ENCODE assay signal across 8 mouse cellular contexts in genomic region chr7:19561765-19562642, GRCm38 (mm10). TPM values are rescaled to one million over a fixed set of nuclear protein-coding genes. Genes with fewer than 3 reads are reported as not detected.
DNase-seq lines count a peak whose midpoint lies in the region; ATAC-seq and TF ChIP-seq lines count a peak whose summit lies in the region.

No protein-coding gene starts in this region.

- WGBS in hindbrain, embryonic 12.5 days, result under 1% methylated on average over 102 of the region's 102 CpGs

- H3K4me2 ChIP-seq in hindbrain, embryonic 12.5 days (replicated peaks), result peak overlapping the region; percentile 99

- H3K4me3 ChIP-seq in hindbrain, embryonic 12.5 days, result peak overlapping the region; percentile 98

- peak; percentile 68 for DNase-seq in Patski (ENCODE audit: low read depth, low spot score)
- peak; percentile 97 for DNase-seq in cerebellum, postnatal 10 days
- peak; percentile 66 to 87 for DNase-seq in frontal cortex, postnatal 10 days (ENCODE audit: low spot score in 2 of 2)
- DNase-seq in layer of hippocampus, postnatal 14 days (ENCODE audit: low spot score in 2 of 2), result peak; percentile 91 to 94
- peak; percentile 94 for DNase-seq in lung, postnatal 10 days
- peak; percentile 87 for DNase-seq in ovary, postnatal 14 days (ENCODE audit: low spot score)
- DNase-seq in thymus, postnatal 10 days (ENCODE audit: low spot score in 2 of 2), result peak; percentile 79 to 93

- H3K27ac ChIP-seq in hindbrain, embryonic 12.5 days, result peak overlapping the region; percentile 95

- H3K4me1 ChIP-seq in hindbrain, embryonic 12.5 days, result peaks cover 43% of the 10 kb centered on the region

- peak overlapping the region; percentile 96 for H3K9ac ChIP-seq in hindbrain, embryonic 12.5 days

- in situ Hi-C loops in Patski (cut with MboI; ENCODE audit: low pct_unique_long_range_greater_than_20kb), result no loop called here

- peaks cover 25% of the 10 kb centered on the region for H3K36me3 ChIP-seq in hindbrain, embryonic 12.5 days

- POLR2A ChIA-PET in Patski (lab: Charles Lee), result interaction anchor here (0.6 to 2.6 kb wide), 5 partner anchors 9 to 550 kb away, joined by 3 to 10 read pairs (median 4); no protein-coding TSS in a partner anchor

- CTCF ChIA-PET in Patski (lab: Charles Lee), result interaction anchor here (0.8 to 1.7 kb wide), 5 partner anchors 9 to 139 kb away, joined by 3 to 5 read pairs (median 4); no protein-coding TSS in a partner anchor

- no peak for TF ChIP-seq CTCF in Patski (IDR thresholded peaks at IDR 0.05)

- ATAC-seq in Patski, result peak; percentile 48
- peak; percentile 87 for ATAC-seq in hindbrain, embryonic 12.5 days (ENCODE audit: low FRiP score)

- H3K9me3 ChIP-seq in hindbrain, embryonic 12.5 days (replicated peaks), result no peaks in the 10 kb centered on the region; the same call in 1 of the 2 replicates

- no peaks in the 10 kb centered on the region for H3K27me3 ChIP-seq in Patski
- H3K27me3 ChIP-seq in hindbrain, embryonic 12.5 days, result no peaks in the 10 kb centered on the region

RNA-seq across cellular contexts. Expression of gene Ppp1r37, which starts 0.9 kb away (rescaled TPM):
- 65.5 TPM for polyA plus RNA-seq in Patski (2021)
- 41.7 and 43.8 TPM in 2 replicates for polyA plus RNA-seq in hindbrain, embryonic 12.5 days (2016; fragmentation: Nextera tagmentation; extraction: Ambion mirVana)
- 10 to 100 TPM; 88.3 to 91.7 TPM for total RNA-seq in layer of hippocampus, postnatal 14 days (2021)

RNA-seq across cellular contexts. Expression of gene Zfp296, which starts 15.1 kb away (rescaled TPM):
- polyA plus RNA-seq in Patski (2021), result 0.23 TPM
- polyA plus RNA-seq in hindbrain, embryonic 12.5 days (2016; fragmentation: Nextera tagmentation; extraction: Ambion mirVana), result 0.30 TPM in 1 of 2 replicates, not detected in the other
- under 1 TPM in 1 of 2 experiments, not detected in 1; 0.53 TPM for total RNA-seq in layer of hippocampus, postnatal 14 days (2021)

RNA-seq across cellular contexts. Expression of gene Gemin7, which starts 15.4 kb away (rescaled TPM):
- polyA plus RNA-seq in Patski (2021), result 89.6 TPM
- polyA plus RNA-seq in hindbrain, embryonic 12.5 days (2016; fragmentation: Nextera tagmentation; extraction: Ambion mirVana), result 121 and 145 TPM in 2 replicates
- 10 to 100 TPM; 39.8 to 43.3 TPM for total RNA-seq in layer of hippocampus, postnatal 14 days (2021)

RNA-seq across cellular contexts. Expression of gene Clasrp, which starts 42.3 kb away (rescaled TPM):
- polyA plus RNA-seq in Patski (2021), result 50.7 TPM
- polyA plus RNA-seq in hindbrain, embryonic 12.5 days (2016; fragmentation: Nextera tagmentation; extraction: Ambion mirVana), result 70.1 and 73.6 TPM in 2 replicates
- total RNA-seq in layer of hippocampus, postnatal 14 days (2021), result 10 to 100 TPM; 85.8 to 95.0 TPM

RNA-seq across cellular contexts. Expression of gene Nkpd1, which starts 44.4 kb away (rescaled TPM):
- polyA plus RNA-seq in Patski (2021), result 0.15 TPM
- 0.23 TPM in 1 of 2 replicates, not detected in the other for polyA plus RNA-seq in hindbrain, embryonic 12.5 days (2016; fragmentation: Nextera tagmentation; extraction: Ambion mirVana)
- under 1 TPM; 0.48 to 0.69 TPM for total RNA-seq in layer of hippocampus, postnatal 14 days (2021)

Comparison
In these comparisons a context has a peak if more than half of its experiments do, and no peak if none do; other contexts are left out.
1. Peak in every context shown above with its lines: DNase-seq, ATAC-seq, H3K4me3 ChIP-seq and H3K27ac ChIP-seq.